Comparison of ENCODE assay signal across 9 mouse cellular contexts in genomic region chr6:34869225-34869915, GRCm38 (mm10). TPM values are rescaled to one million over a fixed set of nuclear protein-coding genes. Genes with fewer than 3 reads are reported as not detected.
DNase-seq lines count a peak whose midpoint lies in the region; ATAC-seq and TF ChIP-seq lines count a peak whose summit lies in the region.
"Had no signal": no experiment of that assay in that cellular context is flagged by ENCODE, and none has a peak within 500 bp of the region (broad histone marks: within the 10 kb centered on the region; RNA-seq: fewer than 3 reads in every experiment).

No protein-coding gene starts in this region.

- H3K36me3 ChIP-seq in liver, embryonic 12.5 days: peaks cover 21% of the 10 kb centered on the region
- H3K36me3 ChIP-seq in hindbrain, embryonic 14.5 days (replicated peaks; ENCODE audit: control insufficient read depth, insufficient read depth): no peaks in the 10 kb centered on the region

- no peak for TF ChIP-seq CTCF in left cerebral cortex, adult 2 months (IDR thresholded peaks at IDR 0.05)
- no peak for TF ChIP-seq CTCF in embryonic fibroblast, embryonic 13.5 days (IDR thresholded peaks at IDR 0.05; ENCODE audit: borderline replicate concordance, insufficient read depth, low read length)

- no peak for TF ChIP-seq POLR2A in embryonic fibroblast, embryonic 13.5 days (IDR thresholded peaks at IDR 0.05; ENCODE audit: low read depth, low read length)

- H3K4me3 ChIP-seq in left cerebral cortex, adult 2 months: no peak overlapping the region
- H3K4me3 ChIP-seq in embryonic fibroblast, embryonic 13.5 days (ENCODE audit: insufficient read depth, low read length): no peak overlapping the region
- H3K4me3 ChIP-seq in liver, embryonic 12.5 days: peak overlapping the region; percentile 36
- no peak overlapping the region for H3K4me3 ChIP-seq in hindbrain, embryonic 14.5 days (replicated peaks; ENCODE audit: low read length)
- H3K4me3 ChIP-seq: myocyte had no signal

- no peak for DNase-seq in left cerebral cortex, adult 2 months (ENCODE audit: extremely low spot score in 1 of 2, low spot score in 2 of 2)
- no peak for DNase-seq in left cerebral cortex, postnatal 4 days
- DNase-seq in thymus, postnatal 10 days (ENCODE audit: low spot score in 2 of 2): peak; percentile 55 to 57
- no peak for DNase-seq in urinary bladder, adult 2 months (ENCODE audit: low spot score)
- DNase-seq in hindbrain, embryonic 14.5 days (ENCODE audit: low spot score): no peak
- DNase-seq in retina, embryonic 14.5 days (ENCODE audit: low spot score): no peak

- H3K9me3 ChIP-seq in liver, embryonic 12.5 days (replicated peaks): no peaks in the 10 kb centered on the region
- no peaks in the 10 kb centered on the region for H3K9me3 ChIP-seq in hindbrain, embryonic 14.5 days (ENCODE audit: control insufficient read depth, low read length)

- peak; percentile 62 for ATAC-seq in liver, embryonic 12.5 days
- no peak for ATAC-seq in hindbrain, embryonic 14.5 days (ENCODE audit: low FRiP score)

- H3K9ac ChIP-seq in liver, embryonic 12.5 days: peak overlapping the region; percentile 62
- H3K9ac ChIP-seq in hindbrain, embryonic 14.5 days: no peak overlapping the region

- peak overlapping the region; percentile 64 for H3K4me2 ChIP-seq in liver, embryonic 12.5 days
- H3K4me2 ChIP-seq in hindbrain, embryonic 14.5 days (replicated peaks): no peak overlapping the region

- intact Hi-C loops in left cerebral cortex, adult 2 months (cut with DNase I): no loop called here
- intact Hi-C loops in left cerebral cortex, postnatal 4 days (cut with DNase I): no loop called here

- H3K27me3 ChIP-seq in liver, embryonic 12.5 days (replicated peaks): no peaks in the 10 kb centered on the region
- H3K27me3 ChIP-seq in hindbrain, embryonic 14.5 days (ENCODE audit: control insufficient read depth, insufficient read depth, low read length): no peaks in the 10 kb centered on the region

- peak overlapping the region; percentile 24; the same call in 1 of the 2 replicates for H3K27ac ChIP-seq in left cerebral cortex, adult 2 months
- peak overlapping the region; percentile 83 for H3K27ac ChIP-seq in embryonic fibroblast, embryonic 13.5 days (ENCODE audit: insufficient read depth, low read length)
- H3K27ac ChIP-seq in liver, embryonic 12.5 days: peak overlapping the region; percentile 92
- no peak overlapping the region for H3K27ac ChIP-seq in hindbrain, embryonic 14.5 days

- 16% methylated on average over 13 of the region's 13 CpGs for WGBS in liver, embryonic 12.5 days (ENCODE audit: insufficient replicate concordance)
- 88% methylated on average over 13 of the region's 13 CpGs for WGBS in hindbrain, embryonic 14.5 days

- peaks cover 14% of the 10 kb centered on the region for H3K4me1 ChIP-seq in embryonic fibroblast, embryonic 13.5 days (ENCODE audit: control insufficient read depth, insufficient read depth, low read length)
- peaks cover 91% of the 10 kb centered on the region for H3K4me1 ChIP-seq in liver, embryonic 12.5 days
- H3K4me1 ChIP-seq in hindbrain, embryonic 14.5 days (replicated peaks; ENCODE audit: control insufficient read depth, insufficient read depth, low read length): no peaks in the 10 kb centered on the region

RNA-seq across cellular contexts. Expression of gene Tmem140, which starts 6.4 kb away (rescaled TPM):
- total RNA-seq in left cerebral cortex, adult 2 months (2021): 1 to 10 TPM; 3.1 TPM
- total RNA-seq in left cerebral cortex, postnatal 4 days (2021): 1 to 10 TPM in 1 of 2 experiments, under 1 TPM in 1; 0.84 to 1.4 TPM
- polyA plus RNA-seq in embryonic fibroblast, embryonic 13.5 days (2011; ENCODE audit: insufficient read length, low read depth, missing spikeins): 3.8 and 7.3 TPM in 2 replicates
- polyA plus RNA-seq in liver, embryonic 12.5 days (2016; fragmentation: Nextera tagmentation; extraction: Ambion mirVana): 2.6 and 3.7 TPM in 2 replicates
- 18.3 and 19.8 TPM in 2 replicates for polyA plus RNA-seq in urinary bladder, adult 2 months (2012; rRNA removed)
- polyA plus RNA-seq in hindbrain, embryonic 14.5 days (2014; fragmentation: Nextera tagmentation; extraction: Ambion mirVana): 0.78 and 1.4 TPM in 2 replicates

RNA-seq across cellular contexts. Expression of gene Cyren, which starts 8.5 kb away (rescaled TPM):
- total RNA-seq in left cerebral cortex, adult 2 months (2021): 1 to 10 TPM; 5.6 to 7.2 TPM
- total RNA-seq in left cerebral cortex, postnatal 4 days (2021): 1 to 10 TPM; 5.3 to 5.7 TPM
- 6.0 and 10.0 TPM in 2 replicates for polyA plus RNA-seq in embryonic fibroblast, embryonic 13.5 days (2011; ENCODE audit: insufficient read length, low read depth, missing spikeins)
- polyA plus RNA-seq in liver, embryonic 12.5 days (2016; fragmentation: Nextera tagmentation; extraction: Ambion mirVana): 16.0 and 16.5 TPM in 2 replicates
- polyA plus RNA-seq in urinary bladder, adult 2 months (2012; rRNA removed): 8.1 and 9.1 TPM in 2 replicates
- 7.4 and 8.3 TPM in 2 replicates for polyA plus RNA-seq in hindbrain, embryonic 14.5 days (2014; fragmentation: Nextera tagmentation; extraction: Ambion mirVana)

RNA-seq across cellular contexts. Expression of gene Wdr91, which starts 41.3 kb away (rescaled TPM):
- total RNA-seq in left cerebral cortex, adult 2 months (2021): 10 to 100 TPM; 29.3 to 30.7 TPM
- total RNA-seq in left cerebral cortex, postnatal 4 days (2021): 10 to 100 TPM; 26.7 to 28.5 TPM
- polyA plus RNA-seq in embryonic fibroblast, embryonic 13.5 days (2011; ENCODE audit: insufficient read length, low read depth, missing spikeins): 8.8 and 12.1 TPM in 2 replicates
- 14.2 and 18.6 TPM in 2 replicates for polyA plus RNA-seq in liver, embryonic 12.5 days (2016; fragmentation: Nextera tagmentation; extraction: Ambion mirVana)
- polyA plus RNA-seq in urinary bladder, adult 2 months (2012; rRNA removed): 12.7 and 13.6 TPM in 2 replicates
- polyA plus RNA-seq in hindbrain, embryonic 14.5 days (2014; fragmentation: Nextera tagmentation; extraction: Ambion mirVana): 15.0 and 15.5 TPM in 2 replicates

RNA-seq across cellular contexts. Expression of gene Stra8, which starts 50.6 kb away (rescaled TPM):
- total RNA-seq in left cerebral cortex, adult 2 months (2021): not detected
- total RNA-seq in left cerebral cortex, postnatal 4 days (2021): not detected
- not detected in 2 replicates for polyA plus RNA-seq in embryonic fibroblast, embryonic 13.5 days (2011; ENCODE audit: insufficient read length, low read depth, missing spikeins)
- not detected in 2 replicates for polyA plus RNA-seq in liver, embryonic 12.5 days (2016; fragmentation: Nextera tagmentation; extraction: Ambion mirVana)
- polyA plus RNA-seq in urinary bladder, adult 2 months (2012; rRNA removed): not detected in 2 replicates
- polyA plus RNA-seq in hindbrain, embryonic 14.5 days (2014; fragmentation: Nextera tagmentation; extraction: Ambion mirVana): not detected in 2 replicates
- polyA plus RNA-seq: myocyte had no signal

Comparison
In these comparisons a context has a peak if more than half of its experiments do, and no peak if none do; other contexts are left out.
1. DNase-seq: peak in thymus, postnatal 10 days (2 of 2); none in left cerebral cortex, adult 2 months (0 of 2), left cerebral cortex, postnatal 4 days (single experiment), urinary bladder, adult 2 months (single experiment), hindbrain, embryonic 14.5 days (single experiment) and retina, embryonic 14.5 days (single experiment).